Comparison of ENCODE assay signal across 9 mouse cellular contexts in genomic region chr6:40346959-40347771, GRCm38 (mm10). TPM values are rescaled to one million over a fixed set of nuclear protein-coding genes. Genes with fewer than 3 reads are reported as not detected.
DNase-seq lines count a peak whose midpoint lies in the region; ATAC-seq and TF ChIP-seq lines count a peak whose summit lies in the region.
"Had no signal": no experiment of that assay in that cellular context is flagged by ENCODE, and none has a peak within 500 bp of the region (broad histone marks: within the 10 kb centered on the region; RNA-seq: fewer than 3 reads in every experiment).

No protein-coding gene starts in this region.

- H3K27me3 ChIP-seq in heart, embryonic 11.5 days (ENCODE audit: control insufficient read depth, insufficient read depth, low read length): no peaks in the 10 kb centered on the region
- no peaks in the 10 kb centered on the region for H3K27me3 ChIP-seq in G1E (ENCODE audit: insufficient read depth, low read length)
- no peaks in the 10 kb centered on the region for H3K27me3 ChIP-seq in forebrain, embryonic 16.5 days (replicated peaks; ENCODE audit: control insufficient read depth, insufficient read depth, low read length)
- H3K27me3 ChIP-seq in intestine, embryonic 15.5 days (replicated peaks): no peaks in the 10 kb centered on the region
- no peaks in the 10 kb centered on the region for H3K27me3 ChIP-seq in lung, postnatal 0 days (replicated peaks; ENCODE audit: insufficient read depth, low read length)
- H3K27me3 ChIP-seq: CH12.LX had no signal

- no peak overlapping the region for H3K4me3 ChIP-seq in heart, embryonic 11.5 days (ENCODE audit: low read depth, low read length)
- H3K4me3 ChIP-seq in G1E (ENCODE audit: low read depth, low read length): no peak overlapping the region; the same call in 1 of the 2 replicates
- H3K4me3 ChIP-seq in forebrain, embryonic 16.5 days (replicated peaks; ENCODE audit: low read length): no peak overlapping the region
- no peak overlapping the region for H3K4me3 ChIP-seq in intestine, embryonic 15.5 days (replicated peaks)
- no peak overlapping the region for H3K4me3 ChIP-seq in lung, postnatal 0 days (ENCODE audit: low read depth, low read length)

- no peak for TF ChIP-seq EP300 in lung, postnatal 0 days (IDR thresholded peaks at IDR 0.05)

- no peaks in the 10 kb centered on the region for H3K9me3 ChIP-seq in heart, embryonic 11.5 days (replicated peaks; ENCODE audit: control insufficient read depth, low read length)
- no peaks in the 10 kb centered on the region for H3K9me3 ChIP-seq in G1E (replicated peaks)
- no peaks in the 10 kb centered on the region for H3K9me3 ChIP-seq in forebrain, embryonic 16.5 days (ENCODE audit: control insufficient read depth, low read length)
- no peaks in the 10 kb centered on the region for H3K9me3 ChIP-seq in intestine, embryonic 15.5 days
- H3K9me3 ChIP-seq in lung, postnatal 0 days (ENCODE audit: low read length): no peaks in the 10 kb centered on the region

- TF ChIP-seq CTCF in G1E (IDR thresholded peaks at IDR 0.05; ENCODE audit: low read depth, low read length): no peak
- TF ChIP-seq CTCF in lung, postnatal 0 days (IDR thresholded peaks at IDR 0.05): no peak

- no peak overlapping the region for H3K4me2 ChIP-seq in heart, embryonic 11.5 days
- no peak overlapping the region for H3K4me2 ChIP-seq in forebrain, embryonic 16.5 days (ENCODE audit: low read length)
- no peak overlapping the region for H3K4me2 ChIP-seq in intestine, embryonic 15.5 days (replicated peaks)
- no peak overlapping the region for H3K4me2 ChIP-seq in lung, postnatal 0 days (replicated peaks; ENCODE audit: low read depth, low read length)

- H3K36me3 ChIP-seq in heart, embryonic 11.5 days (ENCODE audit: control insufficient read depth, insufficient read depth, low read length): no peaks in the 10 kb centered on the region
- H3K36me3 ChIP-seq in G1E (replicated peaks): peaks cover 29% of the 10 kb centered on the region
- peaks cover 2% of the 10 kb centered on the region; the same call in 1 of the 2 replicates for H3K36me3 ChIP-seq in forebrain, embryonic 16.5 days (ENCODE audit: control insufficient read depth, insufficient read depth)
- H3K36me3 ChIP-seq in intestine, embryonic 15.5 days: no peaks in the 10 kb centered on the region
- no peaks in the 10 kb centered on the region for H3K36me3 ChIP-seq in lung, postnatal 0 days (ENCODE audit: insufficient read depth, low read length)

- H3K9ac ChIP-seq in heart, embryonic 11.5 days (ENCODE audit: low read depth, low read length): no peak overlapping the region
- no peak overlapping the region for H3K9ac ChIP-seq in forebrain, embryonic 16.5 days (replicated peaks; ENCODE audit: low read depth, low read length)
- H3K9ac ChIP-seq in intestine, embryonic 15.5 days: no peak overlapping the region
- H3K9ac ChIP-seq in lung, postnatal 0 days (replicated peaks; ENCODE audit: low read depth): no peak overlapping the region

- DNase-seq in heart, adult 18-20 months: peak; percentile 70 to 75
- peak; percentile 11 for DNase-seq in G1E (ENCODE audit: low spot score)
- peak; percentile 74 for DNase-seq in lung, postnatal 0 days (ENCODE audit: low spot score)
- DNase-seq in embryo, embryonic 9.5 days (ENCODE audit: extremely low spot score): no peak

- H3K4me1 ChIP-seq in heart, embryonic 11.5 days (ENCODE audit: control insufficient read depth, insufficient read depth, low read length): no peaks in the 10 kb centered on the region
- H3K4me1 ChIP-seq in G1E (ENCODE audit: insufficient read depth, low read depth, low read length): peaks cover 26% of the 10 kb centered on the region
- H3K4me1 ChIP-seq in forebrain, embryonic 16.5 days (replicated peaks; ENCODE audit: control insufficient read depth, insufficient read depth, low read length): peaks cover 8% of the 10 kb centered on the region
- 0 out of 2 replicates have a peak, but pooled peaks cover 9% of the 10 kb centered on the region for H3K4me1 ChIP-seq in intestine, embryonic 15.5 days (replicated peaks)
- H3K4me1 ChIP-seq in lung, postnatal 0 days (ENCODE audit: insufficient read depth, low read depth, low read length): no peaks in the 10 kb centered on the region; the same call in 1 of the 2 replicates

- WGBS in heart, embryonic 11.5 days (ENCODE audit: insufficient replicate concordance): 47% methylated on average over 10 of the region's 10 CpGs
- WGBS in forebrain, embryonic 16.5 days: 57% methylated on average over 10 of the region's 10 CpGs
- 43% methylated on average over 10 of the region's 10 CpGs for WGBS in intestine, embryonic 15.5 days
- WGBS in lung, postnatal 0 days: 40% methylated on average over 10 of the region's 10 CpGs

- H3K27ac ChIP-seq in heart, embryonic 11.5 days (ENCODE audit: low read depth, low read length): no peak overlapping the region
- H3K27ac ChIP-seq in forebrain, embryonic 16.5 days (ENCODE audit: low read length): peak overlapping the region; percentile 49; the same call in 1 of the 2 replicates
- H3K27ac ChIP-seq in intestine, embryonic 15.5 days: 0 out of 2 replicates have a peak overlapping the region, but pooled peaks have one; percentile 44
- no peak overlapping the region for H3K27ac ChIP-seq in lung, postnatal 0 days (ENCODE audit: low read length)

- no peak for ATAC-seq in heart, embryonic 11.5 days (replicated peaks; ENCODE audit: insufficient number of reproducible peaks, low FRiP score, low TSS enrichment)
- ATAC-seq in G1E (ENCODE audit: extremely low read depth, insufficient number of reproducible peaks, low FRiP score, poor library complexity, severe bottlenecking): peak; percentile 92
- peak; percentile 90 for ATAC-seq in forebrain, embryonic 16.5 days
- ATAC-seq in intestine, embryonic 15.5 days: peak; percentile 77
- peak; percentile 73 for ATAC-seq in lung, postnatal 0 days
- no peak for ATAC-seq in monocyte, adult 5-6 weeks (replicated peaks; ENCODE audit: insufficient number of reproducible peaks, low FRiP score, low TSS enrichment, poor library complexity, severe bottlenecking)

RNA-seq across cellular contexts. Expression of gene Agk, which starts 22.2 kb away (rescaled TPM):
- total RNA-seq in heart, adult 18-20 months (2021): 10 to 100 TPM; 17.2 to 18.7 TPM
- 41.5 and 48.7 TPM in 2 replicates for polyA plus RNA-seq in heart, embryonic 11.5 days (2014; fragmentation: Nextera tagmentation; extraction: Ambion mirVana)
- 26.2 and 29.3 TPM in 2 replicates for total RNA-seq in G1E (2014; fragmentation: Nextera tagmentation)
- 23.2 and 26.8 TPM in 2 replicates for total RNA-seq in G1E (2017)
- polyA plus RNA-seq in G1E (2012): 4.6 and 5.8 TPM in 2 replicates
- 60.4 and 64.0 TPM in 2 replicates for polyA plus RNA-seq in forebrain, embryonic 16.5 days (2015; fragmentation: Nextera tagmentation; extraction: Ambion mirVana)
- polyA plus RNA-seq in intestine, embryonic 15.5 days (2015; fragmentation: Nextera tagmentation; extraction: Ambion mirVana): 35.4 and 37.9 TPM in 2 replicates
- 24.0 and 24.5 TPM in 2 replicates for polyA plus RNA-seq in lung, postnatal 0 days (2015; fragmentation: Nextera tagmentation; extraction: Ambion mirVana)
- 12.5 to 16.8 TPM (median 12.7 TPM) in 3 replicates for total RNA-seq in monocyte, adult 5-6 weeks (2017)

Comparison
In these comparisons a context has a peak if more than half of its experiments do, and no peak if none do; other contexts are left out.
1. ATAC-seq: peak in G1E (single experiment), forebrain, embryonic 16.5 days (single experiment), intestine, embryonic 15.5 days (single experiment) and lung, postnatal 0 days (single experiment); none in heart, embryonic 11.5 days (single experiment) and monocyte, adult 5-6 weeks (single experiment).
2. H3K27ac ChIP-seq: peak in forebrain, embryonic 16.5 days (single experiment) and intestine, embryonic 15.5 days (single experiment); none in heart, embryonic 11.5 days (single experiment) and lung, postnatal 0 days (single experiment).